Comparison of ENCODE assay signal across 8 mouse cellular contexts in genomic region chr16:37653731-37654657, GRCm38 (mm10). TPM values are rescaled to one million over a fixed set of nuclear protein-coding genes. Genes with fewer than 3 reads are reported as not detected.
DNase-seq lines count a peak whose midpoint lies in the region; ATAC-seq lines count a peak whose summit lies in the region.

Ndufb4 (minus strand) TSS chr16:37654453.

- H3K4me2 ChIP-seq in kidney, embryonic 15.5 days: peak within 1 kb of the TSS; percentile 64

- H3K4me1 ChIP-seq in heart, embryonic 10.5 days: peaks cover 27% of the 10 kb centered on the region
- peaks cover 31% of the 10 kb centered on the region for H3K4me1 ChIP-seq in kidney, embryonic 15.5 days

- H3K9ac ChIP-seq in kidney, embryonic 15.5 days: peak within 1 kb of the TSS; percentile 84

- H3K27me3 ChIP-seq in heart, embryonic 10.5 days (ENCODE audit: insufficient read depth, poor library complexity, severe bottlenecking): no peaks in the 10 kb centered on the region
- H3K27me3 ChIP-seq in kidney, embryonic 15.5 days: no peaks in the 10 kb centered on the region

- no peaks in the 10 kb centered on the region for H3K9me3 ChIP-seq in heart, embryonic 10.5 days
- H3K9me3 ChIP-seq in kidney, embryonic 15.5 days (replicated peaks): no peaks in the 10 kb centered on the region

- DNase-seq in B cell, adult 2 months: peak; percentile 92 to 93
- peak; percentile 99 for DNase-seq in brain, adult 2 months (ENCODE audit: low read depth, low spot score)
- DNase-seq in heart, embryonic 10.5 days (ENCODE audit: low spot score): peak; percentile 100
- peak; percentile 100 for DNase-seq in liver
- peak; percentile 95 to 97 for DNase-seq in spleen, postnatal 4 days (ENCODE audit: low spot score in 2 of 2)

- peak within 1 kb of the TSS; percentile 78 for H3K4me3 ChIP-seq in heart, embryonic 10.5 days
- H3K4me3 ChIP-seq in kidney, embryonic 15.5 days (replicated peaks): peak within 1 kb of the TSS; percentile 75

- H3K27ac ChIP-seq in heart, embryonic 10.5 days: peak within 1 kb of the TSS; percentile 96
- peak within 1 kb of the TSS; percentile 87 for H3K27ac ChIP-seq in kidney, embryonic 15.5 days

- H3K36me3 ChIP-seq in heart, embryonic 10.5 days: peaks cover 7% of the 10 kb centered on the region; the same call in 1 of the 2 replicates
- H3K36me3 ChIP-seq in kidney, embryonic 15.5 days: no peaks in the 10 kb centered on the region

- WGBS in heart, embryonic 10.5 days: under 1% methylated on average over 55 of the region's 58 CpGs
- under 1% methylated on average over 52 of the region's 58 CpGs for WGBS in kidney, embryonic 15.5 days

- ATAC-seq in erythroblast, adult 5-6 weeks (replicated peaks; ENCODE audit: low FRiP score, poor library complexity, severe bottlenecking): peak; percentile 98
- peak; percentile 95 for ATAC-seq in kidney, embryonic 15.5 days (replicated peaks; ENCODE audit: low FRiP score)
- ATAC-seq in monocyte, adult 5-6 weeks (replicated peaks; ENCODE audit: insufficient number of reproducible peaks, low FRiP score, low TSS enrichment, poor library complexity, severe bottlenecking): peak; percentile 98

RNA-seq across cellular contexts. Expression of gene Ndufb4, which starts in this region (rescaled TPM):
- 15.7 and 28.2 TPM in 2 replicates for total RNA-seq in erythroblast, adult 5-6 weeks (2015; ENCODE audit: low replicate concordance)
- total RNA-seq in erythroblast, adult 5-6 weeks (2017; ENCODE audit: low replicate concordance): 0.42 and 8.2 TPM in 2 replicates
- polyA plus RNA-seq in heart, embryonic 10.5 days (2016; fragmentation: Nextera tagmentation; extraction: Ambion mirVana): 61.3 and 67.0 TPM in 2 replicates
- 57.1 and 74.5 TPM in 2 replicates for polyA plus RNA-seq in kidney, embryonic 15.5 days (2015; fragmentation: Nextera tagmentation; extraction: Ambion mirVana)
- total RNA-seq in monocyte, adult 5-6 weeks (2017): 8.2 to 43.3 TPM (median 18.0 TPM) in 3 replicates

Comparison
In these comparisons a context has a peak if more than half of its experiments do, and no peak if none do; other contexts are left out.
1. Peak in every context shown above with its lines: DNase-seq, ATAC-seq, H3K4me3 ChIP-seq and H3K27ac ChIP-seq.